Mouse (Mus musculus) thymus, adult 2 months (tissue): ENCODE data around the gene Obscn. TPM values are rescaled to one million over a fixed set of nuclear protein-coding genes. Genes with fewer than 3 reads are reported as not detected.

ENCODE experiments used
- DNase-seq: peaks from one replicate; pipeline ENCODE4 v3.0.0; 2021
- H3K27ac ChIP-seq: fragments of 200-500 bp; 2 replicates; pipeline ENCODE4 v1.5.1; 2012; ENCODE audit warnings: low read length, control low read depth; ENCODE audit not compliant: control insufficient read depth, insufficient read depth
- H3K27me3 ChIP-seq: fragments of 200-500 bp; 2 replicates; pipeline ENCODE4 v1.6.1; 2012; ENCODE audit warnings: mild to moderate bottlenecking, low read length, moderate library complexity, mixed read lengths; ENCODE audit not compliant: control insufficient read depth, insufficient read depth
- H3K36me3 ChIP-seq: fragments of 200-500 bp; 2 replicates; pipeline ENCODE4 v1.6.1; 2012; ENCODE audit warnings: mild to moderate bottlenecking, low read length, moderate library complexity; ENCODE audit not compliant: control insufficient read depth, insufficient read depth
- H3K4me1 ChIP-seq: fragments of 200-500 bp; replicated peaks from 2 replicates; pipeline ENCODE4 v1.6.1; 2012; ENCODE audit warnings: low read length; ENCODE audit not compliant: control insufficient read depth, insufficient read depth
- H3K4me3 ChIP-seq: fragments of 200-500 bp; 2 replicates; pipeline ENCODE4 v1.5.1; 2012; ENCODE audit warnings: mild to moderate bottlenecking, low read length, control low read depth, moderate library complexity; ENCODE audit not compliant: control insufficient read depth, insufficient read depth
- CTCF ChIP-seq: fragments of 200-500 bp; IDR thresholded peaks from 2 replicates; pipeline ENCODE4 v1.5.1; 2012; ENCODE audit warnings: mild to moderate bottlenecking, control low read depth, low read length, moderate library complexity, borderline replicate concordance; ENCODE audit not compliant: control insufficient read depth, poor library complexity, insufficient read depth; ENCODE audit errors: extremely low read depth
- POLR2A ChIP-seq: fragments of 200-500 bp; IDR thresholded peaks from 2 replicates; pipeline ENCODE4 v1.6.1; 2012; ENCODE audit warnings: mild to moderate bottlenecking, low read length, control low read depth, moderate library complexity; ENCODE audit not compliant: control insufficient read depth, poor library complexity, insufficient read depth; ENCODE audit errors: extremely low read depth
- WGBS: fragments of 180-500 bp; shearing (Covaris S2); methylation state at CpG from one replicate; pipeline ENCODE4 v1.1.7; 2018; 5-methylcytosine and 5-hydroxymethylcytosine counted together
- polyA plus RNA-seq: library from polyadenylated mRNA; depleted of rRNA; stranded (reverse); fragments of >200 nt; gene quantifications from 2 replicates; pipeline ENCODE4 v1.2.3, GENCODE M21; 2012

Gene Obscn
- polyA plus RNA-seq, 1 experiment: 14.5 TPM

- Histone ChIP-seq H3K36me3 (no peaks in the 10 kb centered on the region), H3K27ac (no peak overlapping the region), H3K4me1 (peaks cover 3% of the 10 kb centered on the region; the same call in 1 of the 2 replicates), H3K4me3 (no peak overlapping the region), H3K27me3 (no peaks in the 10 kb centered on the region)
- WGBS: 90% methylated on average over 5 of the region's 5 CpGs
- TF ChIP-seq POLR2A (no peak), CTCF (no peak)
- DNase-seq: no peak
Observed at GRCm38 (mm10) chr11:59142962-59143361, 6.8 kb upstream of the Obscn start.

- Histone ChIP-seq H3K27ac (no peak overlapping the region), H3K4me1 (peaks cover 3% of the 10 kb centered on the region; the same call in 1 of the 2 replicates), H3K4me3 (no peak overlapping the region), H3K36me3 (no peaks in the 10 kb centered on the region), H3K27me3 (no peaks in the 10 kb centered on the region; the same call in 1 of the 2 replicates)
- TF ChIP-seq POLR2A: no peak
- no peak for TF ChIP-seq CTCF
- WGBS: 7% methylated on average over 14 of the region's 14 CpGs
- no peak for DNase-seq
Observed at GRCm38 (mm10) chr11:59141772-59142370, 5.7 kb upstream of the Obscn start.

- H3K4me3 ChIP-seq: no peak overlapping the region
- DNase-seq: no peak
- 93% methylated on average over 19 of the region's 19 CpGs for WGBS
- peaks cover 7% of the 10 kb centered on the region; the same call in 1 of the 2 replicates for H3K27me3 ChIP-seq
- TF ChIP-seq CTCF: no peak
- TF ChIP-seq POLR2A: no peak
- no peak overlapping the region for H3K27ac ChIP-seq
- H3K36me3 ChIP-seq: no peaks in the 10 kb centered on the region
- peaks cover 3% of the 10 kb centered on the region; the same call in 1 of the 2 replicates for H3K4me1 ChIP-seq
Observed at GRCm38 (mm10) chr11:59138537-59139486, 2.6 kb upstream of the Obscn start.

GRCm38 (mm10) chr11:59136994-59137706, 948 bp upstream of the Obscn start:
- H3K36me3 ChIP-seq: no peaks in the 10 kb centered on the region
- WGBS: 86% methylated on average over 12 of the region's 12 CpGs
- H3K4me1 ChIP-seq: peaks cover 3% of the 10 kb centered on the region; the same call in 1 of the 2 replicates
- H3K27ac ChIP-seq: no peak overlapping the region
- H3K27me3 ChIP-seq: peaks cover 7% of the 10 kb centered on the region; the same call in 1 of the 2 replicates
- no peak overlapping the region for H3K4me3 ChIP-seq
- no peak for DNase-seq
- TF ChIP-seq CTCF (no peak), POLR2A (no peak)

- Histone ChIP-seq H3K4me3 (no peak overlapping the region), H3K4me1 (no peaks in the 10 kb centered on the region), H3K27me3 (peaks cover 7% of the 10 kb centered on the region; the same call in 1 of the 2 replicates), H3K36me3 (no peaks in the 10 kb centered on the region), H3K27ac (no peak overlapping the region)
- WGBS: 12% methylated on average over 55 of the region's 55 CpGs
- TF ChIP-seq POLR2A (no peak), CTCF (no peak)
- no peak for DNase-seq
Observed at GRCm38 (mm10) chr11:59135051-59135820, 966 bp downstream of the Obscn start.
